Mouse (Mus musculus) embryonic facial prominence, embryonic 11.5 days (tissue): ENCODE results near the gene Pex5l. TPM values are rescaled to one million over a fixed set of nuclear protein-coding genes. Genes with fewer than 3 reads are reported as not detected.

Source experiments
- ATAC-seq: fragments of 200-750 bp; cut with Nextera tagmentation; replicated peaks from 2 replicates; pipeline ENCODE4 v1.8.0; 2017; ENCODE audit warnings: low read depth; ENCODE audit not compliant: insufficient number of reproducible peaks, low FRiP score, low TSS enrichment
- DNase-seq: peaks from one replicate; pipeline ENCODE4 v3.0.0-alpha.2; 2015; ENCODE audit warnings: low spot score
- H3K27ac ChIP-seq: fragments of 300-500 bp; sonication (generic); replicated peaks from 2 replicates; pipeline ENCODE4 v1.5.1; 2014; ENCODE audit warnings: mild to moderate bottlenecking, low read depth, low read length, control low read depth
- H3K27me3 ChIP-seq: fragments of 300-500 bp; sonication (generic); 2 replicates; pipeline ENCODE4 v1.6.1; 2014; ENCODE audit warnings: mild to moderate bottlenecking, low read length, moderate library complexity, mixed read lengths; ENCODE audit not compliant: control insufficient read depth, insufficient read depth
- H3K36me3 ChIP-seq: fragments of 300-500 bp; sonication (generic); replicated peaks from 2 replicates; pipeline ENCODE4 v1.6.1; 2014; ENCODE audit warnings: low read depth, mild to moderate bottlenecking, low read length, moderate library complexity, mixed read lengths; ENCODE audit not compliant: control insufficient read depth, insufficient read depth
- H3K4me1 ChIP-seq: fragments of 300-500 bp; sonication (generic); 2 replicates; pipeline ENCODE4 v1.6.1; 2014; ENCODE audit warnings: low read length, mixed read lengths; ENCODE audit not compliant: control insufficient read depth, insufficient read depth
- H3K4me2 ChIP-seq: fragments of 300-500 bp; sonication (generic); 2 replicates; pipeline ENCODE4 v1.6.1; 2014; ENCODE audit warnings: low read depth, mild to moderate bottlenecking, control low read depth, low read length, moderate library complexity
- H3K4me3 ChIP-seq: fragments of 300-500 bp; sonication (generic); 2 replicates; pipeline ENCODE4 v1.5.1; 2014; ENCODE audit warnings: low read depth, low read length, control low read depth
- H3K9ac ChIP-seq: fragments of 300-500 bp; sonication (generic); replicated peaks from 2 replicates; pipeline ENCODE4 v1.6.1; 2014; ENCODE audit warnings: mild to moderate bottlenecking, control low read depth, low read length
- H3K9me3 ChIP-seq: fragments of 300-500 bp; sonication (generic); replicated peaks from 2 replicates; pipeline ENCODE4 v1.6.1; 2016; ENCODE audit warnings: mild to moderate bottlenecking, low read length, inconsistent platforms, mixed read lengths; ENCODE audit not compliant: control insufficient read depth
- WGBS: fragments of 180-500 bp; shearing (Covaris S2); extraction: QIAGEN DNeasy Blood & Tissue Kit; methylation state at CpG from one replicate; pipeline ENCODE4 v1.1.7; 2014; 5-methylcytosine and 5-hydroxymethylcytosine counted together
- polyA plus RNA-seq: library from polyadenylated mRNA; unstranded; fragments of >200 nt; fragmentation: Nextera tagmentation; extraction: Ambion mirVana; gene quantifications from 2 replicates; pipeline ENCODE4 v1.2.1, GENCODE M21; 2014

Gene Pex5l
- polyA plus RNA-seq, 1 experiment from 2014 or later, result 1.9 TPM

- Histone ChIP-seq H3K4me2 (no peak overlapping the region), H3K4me3 (no peak overlapping the region), H3K36me3 (no peaks in the 10 kb centered on the region), H3K27ac (no peak overlapping the region), H3K4me1 (no peaks in the 10 kb centered on the region), H3K27me3 (no peaks in the 10 kb centered on the region), H3K9me3 (no peaks in the 10 kb centered on the region), H3K9ac (no peak overlapping the region)
- ATAC-seq (no peak), DNase-seq (no peak)
- 76% methylated on average over 1 of the region's 1 CpGs for WGBS
These were observed 174.2 kb downstream of the Pex5l start for GRCm38 (mm10) chr3:32968671-32969425.

DNA sequence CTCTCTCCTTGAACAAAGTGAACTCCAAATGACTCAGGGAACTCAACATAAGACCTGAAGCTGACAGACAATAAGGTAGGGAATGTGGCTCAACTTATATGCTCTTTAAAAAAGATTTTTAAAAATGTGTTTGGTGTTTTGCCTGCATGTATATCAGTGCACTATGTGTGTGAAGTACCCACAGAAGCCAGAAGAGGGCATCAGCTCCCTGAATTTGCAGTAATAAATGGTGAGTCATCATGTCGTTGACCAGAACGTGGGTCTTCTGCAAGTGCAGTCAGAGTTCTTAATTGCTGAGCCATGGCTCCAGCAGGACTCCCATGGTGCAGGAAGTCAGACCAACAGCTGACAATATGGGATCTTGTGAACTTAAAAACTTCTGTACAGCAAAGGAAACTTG lies 177.5 kb downstream of the Pex5l start:
- DNase-seq (peak; percentile 54), ATAC-seq (no peak)
- Histone ChIP-seq H3K27ac (no peak overlapping the region), H3K36me3 (no peaks in the 10 kb centered on the region), H3K4me2 (no peak overlapping the region), H3K27me3 (no peaks in the 10 kb centered on the region), H3K4me3 (no peak overlapping the region), H3K9me3 (no peaks in the 10 kb centered on the region), H3K4me1 (no peaks in the 10 kb centered on the region), H3K9ac (no peak overlapping the region)
- 2% methylated on average over 2 of the region's 2 CpGs for WGBS

- Histone ChIP-seq H3K27ac (no peak overlapping the region), H3K9me3 (no peaks in the 10 kb centered on the region)
- WGBS, result 83% methylated on average over 3 of the region's 3 CpGs
These were observed 181.6 kb downstream of the Pex5l start for GRCm38 (mm10) chr3:32961494-32961893.

DNA sequence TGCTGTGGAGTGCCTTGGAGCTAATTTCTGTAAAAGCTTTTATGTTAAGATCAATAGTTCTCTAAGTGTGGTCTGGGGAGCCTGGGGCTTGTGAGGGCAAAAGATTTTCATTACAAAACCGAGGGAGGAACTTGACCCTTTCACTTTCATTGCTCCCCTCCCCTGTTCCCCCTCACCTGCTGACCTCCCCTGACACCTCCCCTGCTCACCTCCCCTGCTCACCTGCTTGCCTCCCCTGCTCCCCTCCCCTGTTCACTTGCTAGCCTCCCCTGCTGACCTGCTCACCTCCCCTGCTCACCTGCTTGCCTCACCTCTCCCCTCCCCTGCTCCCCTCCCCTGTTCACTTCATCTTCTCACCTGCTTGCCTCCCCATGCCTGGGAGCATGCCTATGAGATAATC lies 191.7 kb downstream of the Pex5l start:
- no peak for ATAC-seq
- DNase-seq, result no peak
- Histone ChIP-seq H3K27me3 (no peaks in the 10 kb centered on the region), H3K4me2 (no peak overlapping the region), H3K9ac (no peak overlapping the region), H3K4me3 (no peak overlapping the region), H3K4me1 (no peaks in the 10 kb centered on the region), H3K36me3 (no peaks in the 10 kb centered on the region), H3K27ac (no peak overlapping the region), H3K9me3 (no peaks in the 10 kb centered on the region)
- WGBS, result 0% methylated on average over 1 of the region's 1 CpGs

More at GRCm38 (mm10) chr3:32961494-32961893, 181.6 kb downstream of the Pex5l start:
- Histone ChIP-seq H3K4me3 (no peak overlapping the region), H3K4me1 (no peaks in the 10 kb centered on the region), H3K36me3 (no peaks in the 10 kb centered on the region), H3K9ac (no peak overlapping the region), H3K27me3 (no peaks in the 10 kb centered on the region), H3K4me2 (no peak overlapping the region)
- DNase-seq (no peak), ATAC-seq (no peak)

GRCm38 (mm10) chr3:32947486-32947885 lies 195.6 kb downstream of the Pex5l start:
- ATAC-seq (no peak), DNase-seq (no peak)
- 89% methylated on average over 5 of the region's 5 CpGs for WGBS
- Histone ChIP-seq H3K36me3 (no peaks in the 10 kb centered on the region), H3K27ac (no peak overlapping the region), H3K9ac (no peak overlapping the region), H3K4me3 (no peak overlapping the region), H3K9me3 (no peaks in the 10 kb centered on the region), H3K27me3 (no peaks in the 10 kb centered on the region), H3K4me2 (no peak overlapping the region), H3K4me1 (no peaks in the 10 kb centered on the region)

GRCm38 (mm10) chr3:32939802-32940501 lies 203.1 kb downstream of the Pex5l start:
- Histone ChIP-seq H3K27me3 (no peaks in the 10 kb centered on the region), H3K27ac (no peak overlapping the region), H3K36me3 (no peaks in the 10 kb centered on the region), H3K4me1 (no peaks in the 10 kb centered on the region), H3K9me3 (no peaks in the 10 kb centered on the region), H3K4me3 (no peak overlapping the region), H3K4me2 (no peak overlapping the region), H3K9ac (no peak overlapping the region)
- no peak for DNase-seq
- 0 out of 2 replicates have a peak, but pooled peaks have one; percentile 34 for ATAC-seq
- 81% methylated on average over 8 of the region's 8 CpGs for WGBS

DNA sequence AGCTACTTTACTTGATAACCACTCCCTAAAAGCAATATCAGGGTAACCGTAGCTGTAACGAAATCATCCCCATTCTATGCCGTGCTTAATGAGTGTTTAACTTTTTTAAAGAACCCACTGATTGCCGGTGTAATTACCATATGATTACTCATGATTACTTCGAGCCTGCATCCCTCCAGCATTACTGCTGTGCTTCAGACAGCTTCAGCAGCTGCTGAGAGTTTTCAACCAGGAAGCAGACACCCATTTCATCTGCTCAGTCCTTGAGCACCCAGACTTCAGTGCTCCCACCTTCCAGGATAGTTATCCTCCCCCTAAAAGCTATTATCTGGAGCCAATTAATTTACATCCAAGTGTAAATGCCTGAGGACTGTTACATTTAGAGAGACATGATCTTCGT lies 218.9 kb downstream of the Pex5l start:
- WGBS, result 67% methylated on average over 6 of the region's 6 CpGs
- H3K36me3 ChIP-seq, result no peaks in the 10 kb centered on the region
- no peak overlapping the region for H3K27ac ChIP-seq
- H3K4me2 ChIP-seq, result no peak overlapping the region
- no peak for DNase-seq
- no peaks in the 10 kb centered on the region for H3K4me1 ChIP-seq
- H3K9ac ChIP-seq, result no peak overlapping the region
- no peaks in the 10 kb centered on the region for H3K9me3 ChIP-seq
- ATAC-seq, result no peak
- H3K4me3 ChIP-seq, result no peak overlapping the region
- H3K27me3 ChIP-seq, result no peaks in the 10 kb centered on the region

DNA sequence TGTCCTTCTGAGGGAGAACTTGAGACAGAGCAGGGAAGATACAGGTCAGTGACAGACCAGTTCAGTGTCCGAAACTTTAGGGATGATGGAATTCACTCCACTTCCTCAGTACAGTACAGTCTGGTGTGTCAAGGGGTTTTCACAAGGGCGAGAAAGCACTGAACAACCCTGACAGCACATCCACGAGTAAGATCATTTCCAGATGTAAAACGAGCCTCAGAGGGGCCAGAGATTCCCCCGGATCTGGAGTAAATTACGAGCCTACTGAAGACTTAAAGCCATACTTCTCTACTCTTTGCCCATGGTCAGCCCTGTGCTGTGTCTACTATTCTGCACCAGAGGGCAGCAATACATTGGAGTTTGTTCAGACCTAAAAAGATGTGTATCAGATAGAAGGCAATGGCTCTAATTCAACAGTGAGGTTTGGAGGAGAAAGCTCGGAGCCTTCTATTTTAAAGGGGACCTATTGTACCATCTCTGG lies 232.9 kb downstream of the Pex5l start:
- 18% methylated on average over 7 of the region's 7 CpGs for WGBS
- H3K9ac ChIP-seq, result no peak overlapping the region
- peak; percentile 88 for ATAC-seq

More for the DNA sequence above, 232.9 kb downstream of the Pex5l start:
- H3K4me2 ChIP-seq, result 0 out of 2 replicates have a peak overlapping the region, but pooled peaks have one; percentile 7
- no peaks in the 10 kb centered on the region for H3K4me1 ChIP-seq
- no peak overlapping the region; the same call in 1 of the 2 replicates for H3K27ac ChIP-seq
- H3K27me3 ChIP-seq, result no peaks in the 10 kb centered on the region
- peak; percentile 92 for DNase-seq
- no peaks in the 10 kb centered on the region for H3K36me3 ChIP-seq
- no peaks in the 10 kb centered on the region for H3K9me3 ChIP-seq
- H3K4me3 ChIP-seq, result no peak overlapping the region
